Mouse (Mus musculus) embryonic facial prominence, embryonic 10.5 days (tissue): Measurements from ENCODE around the gene Rap1gap2. TPM values are rescaled to one million over a fixed set of nuclear protein-coding genes. Genes with fewer than 3 reads are reported as not detected.

Experiments used
- DNase-seq: peaks from one replicate; pipeline ENCODE4 v3.0.0-alpha.2; 2017; ENCODE audit warnings: low spot score
- H3K27ac ChIP-seq: fragments of 300-500 bp; sonication (generic); replicated peaks from 2 replicates; pipeline ENCODE4 v1.5.1; 2016; ENCODE audit warnings: mild to moderate bottlenecking
- H3K27me3 ChIP-seq: fragments of 300-500 bp; sonication (generic); replicated peaks from 2 replicates; pipeline ENCODE4 v1.6.1; 2016; ENCODE audit warnings: low read depth, mild to moderate bottlenecking; ENCODE audit not compliant: poor library complexity, severe bottlenecking
- H3K36me3 ChIP-seq: fragments of 300-500 bp; sonication (generic); replicated peaks from 2 replicates; pipeline ENCODE4 v1.6.1; 2016; ENCODE audit warnings: mild to moderate bottlenecking, moderate library complexity
- H3K4me1 ChIP-seq: fragments of 300-500 bp; sonication (generic); 2 replicates; pipeline ENCODE4 v1.6.1; 2016
- H3K4me3 ChIP-seq: fragments of 300-500 bp; sonication (generic); 2 replicates; pipeline ENCODE4 v1.5.1; 2016; ENCODE audit warnings: mild to moderate bottlenecking, moderate library complexity
- H3K9me3 ChIP-seq: fragments of 300-500 bp; sonication (generic); 2 replicates; pipeline ENCODE4 v1.6.1; 2016; ENCODE audit warnings: mild to moderate bottlenecking
- WGBS: fragments of 180-500 bp; shearing (Covaris S2); methylation state at CpG from one replicate; pipeline ENCODE4 v1.1.7; 2016; 5-methylcytosine and 5-hydroxymethylcytosine counted together
- polyA plus RNA-seq: library from polyadenylated mRNA; unstranded; fragments of >200 nt; fragmentation: Nextera tagmentation; extraction: Ambion mirVana; gene quantifications from 2 replicates; pipeline ENCODE4 v1.2.1, GENCODE M21; 2016

The Rap1gap2 gene
- polyA plus RNA-seq, 1 experiment from 2014 or later, result 1.9 TPM

DNA sequence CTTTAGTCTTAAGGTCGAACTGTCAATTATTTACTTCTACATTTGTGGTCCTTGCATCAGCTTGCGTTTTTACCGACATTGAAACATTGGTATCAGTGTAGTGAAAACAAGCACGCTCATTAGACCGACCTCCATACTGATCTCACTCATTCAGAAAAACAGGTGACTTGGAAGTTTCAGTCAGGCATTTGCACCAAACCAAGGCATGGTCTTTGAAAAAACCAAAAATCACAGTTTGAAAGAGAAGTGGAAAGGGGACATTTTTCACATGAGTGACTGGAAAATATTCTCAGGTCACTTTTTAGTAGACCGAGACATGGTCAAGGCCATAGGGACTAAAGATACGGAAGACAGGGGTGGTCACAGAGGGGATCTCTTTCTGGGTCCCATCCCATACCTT lies 85.5 kb downstream of the Rap1gap2 start:
- H3K4me1 ChIP-seq, result peaks cover 36% of the 10 kb centered on the region
- no peaks in the 10 kb centered on the region for H3K36me3 ChIP-seq
- no peak overlapping the region for H3K4me3 ChIP-seq
- DNase-seq, result no peak
- H3K9me3 ChIP-seq, result no peaks in the 10 kb centered on the region
- H3K27me3 ChIP-seq, result peaks cover 89% of the 10 kb centered on the region
- 87% methylated on average over 7 of the region's 7 CpGs for WGBS
- no peak overlapping the region for H3K27ac ChIP-seq

DNA sequence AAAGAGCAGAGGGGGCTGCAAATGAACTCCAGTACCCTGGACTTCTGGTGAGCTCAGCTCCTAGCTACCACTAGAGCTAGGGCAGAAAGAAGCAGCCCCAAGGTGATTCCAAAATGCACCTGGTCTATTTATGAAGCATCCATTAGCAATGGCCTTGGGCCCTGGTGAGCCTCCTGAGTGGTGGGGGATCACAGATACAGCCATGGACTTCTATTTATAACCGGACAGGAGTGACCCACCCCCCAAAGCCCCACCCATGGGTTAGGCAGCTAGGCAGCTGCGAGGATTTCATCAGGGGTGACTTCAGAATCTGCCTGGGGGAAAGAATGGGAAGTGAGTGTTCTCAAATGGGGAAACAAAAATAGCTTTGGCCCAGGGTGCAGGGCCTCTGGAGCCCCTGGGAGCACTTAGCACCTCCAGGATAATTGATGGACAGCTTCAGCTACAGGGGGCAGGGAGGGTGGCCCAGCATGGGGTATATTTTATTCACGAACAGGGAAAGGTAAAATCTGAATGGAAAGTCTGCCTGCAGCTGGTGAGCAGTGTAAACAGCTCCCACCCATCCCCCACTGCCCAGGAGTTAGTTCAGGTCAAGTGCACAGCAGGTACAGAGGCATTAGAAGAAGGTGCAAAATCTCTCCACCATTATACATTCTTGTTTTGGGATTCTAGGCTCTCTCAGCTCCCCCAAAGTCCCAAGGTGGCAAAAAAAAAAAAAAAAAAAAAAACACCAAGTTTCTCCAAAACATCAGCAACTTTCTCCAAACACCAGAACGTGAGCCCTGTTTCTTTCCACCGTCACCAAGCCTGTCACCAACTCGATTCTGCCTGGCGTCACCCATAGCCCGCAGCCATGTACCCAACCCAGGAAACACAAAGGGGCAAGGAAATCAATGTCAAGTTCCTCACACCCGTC lies 86.4 kb downstream of the Rap1gap2 start:
- Histone ChIP-seq H3K27me3 (peaks cover 95% of the 10 kb centered on the region), H3K4me3 (no peak overlapping the region), H3K36me3 (no peaks in the 10 kb centered on the region), H3K9me3 (no peaks in the 10 kb centered on the region), H3K4me1 (peaks cover 36% of the 10 kb centered on the region), H3K27ac (no peak overlapping the region)
- WGBS, result 55% methylated on average over 9 of the region's 9 CpGs
- no peak for DNase-seq

GRCm38 (mm10) chr11:74523210-74523951 lies 87.3 kb downstream of the Rap1gap2 start:
- WGBS, result under 1% methylated on average over 30 of the region's 30 CpGs
- H3K27ac ChIP-seq, result 0 out of 2 replicates have a peak overlapping the region, but pooled peaks have one; percentile 0
- peaks cover 88% of the 10 kb centered on the region for H3K27me3 ChIP-seq
- peaks cover 36% of the 10 kb centered on the region for H3K4me1 ChIP-seq
- H3K9me3 ChIP-seq, result no peaks in the 10 kb centered on the region
- H3K36me3 ChIP-seq, result no peaks in the 10 kb centered on the region
- peak; percentile 34 for DNase-seq
- peak overlapping the region; percentile 74 for H3K4me3 ChIP-seq

DNA sequence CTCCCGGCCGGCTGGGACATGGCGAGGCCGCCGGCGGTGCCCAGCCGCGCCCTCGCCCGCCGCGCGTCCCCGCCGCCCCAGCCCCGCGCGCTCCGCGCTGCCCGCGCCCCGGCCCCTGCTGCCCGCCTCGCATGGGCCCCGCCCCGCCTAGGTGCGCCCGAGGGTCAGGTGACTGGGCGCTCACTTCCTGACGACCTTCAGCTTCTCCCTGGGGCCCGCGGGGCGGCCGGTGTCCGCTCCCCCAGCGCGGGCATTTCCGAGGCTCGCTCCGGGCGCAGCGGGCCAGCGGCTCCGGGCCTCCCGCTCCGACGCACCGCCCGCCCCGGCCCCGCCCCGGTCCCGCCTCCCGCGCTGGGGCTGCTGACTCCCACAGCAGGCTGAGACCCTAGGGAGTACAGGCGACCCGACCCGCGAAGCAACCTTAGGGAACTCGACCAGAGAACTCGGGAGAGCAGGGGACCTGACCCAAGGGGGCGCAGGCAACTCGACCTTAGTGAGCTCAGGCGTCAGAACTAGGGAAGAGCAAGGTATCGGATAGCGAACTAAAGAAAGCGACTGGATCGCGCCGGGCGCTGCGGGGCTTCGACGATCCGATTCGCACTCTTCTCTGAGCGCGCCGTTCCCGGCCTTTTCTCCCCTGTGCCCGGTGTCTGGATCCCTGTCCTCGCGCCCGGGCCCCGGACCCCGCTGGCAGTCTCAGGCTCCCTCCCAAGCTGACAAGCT lies 88.1 kb downstream of the Rap1gap2 start:
- peak; percentile 79 for DNase-seq
- peaks cover 81% of the 10 kb centered on the region for H3K27me3 ChIP-seq
- peak overlapping the region; percentile 75 for H3K27ac ChIP-seq
- peak overlapping the region; percentile 74 for H3K4me3 ChIP-seq
- no peaks in the 10 kb centered on the region for H3K9me3 ChIP-seq
- H3K36me3 ChIP-seq, result no peaks in the 10 kb centered on the region
- WGBS, result under 1% methylated on average over 87 of the region's 87 CpGs
- H3K4me1 ChIP-seq, result peaks cover 36% of the 10 kb centered on the region

DNA sequence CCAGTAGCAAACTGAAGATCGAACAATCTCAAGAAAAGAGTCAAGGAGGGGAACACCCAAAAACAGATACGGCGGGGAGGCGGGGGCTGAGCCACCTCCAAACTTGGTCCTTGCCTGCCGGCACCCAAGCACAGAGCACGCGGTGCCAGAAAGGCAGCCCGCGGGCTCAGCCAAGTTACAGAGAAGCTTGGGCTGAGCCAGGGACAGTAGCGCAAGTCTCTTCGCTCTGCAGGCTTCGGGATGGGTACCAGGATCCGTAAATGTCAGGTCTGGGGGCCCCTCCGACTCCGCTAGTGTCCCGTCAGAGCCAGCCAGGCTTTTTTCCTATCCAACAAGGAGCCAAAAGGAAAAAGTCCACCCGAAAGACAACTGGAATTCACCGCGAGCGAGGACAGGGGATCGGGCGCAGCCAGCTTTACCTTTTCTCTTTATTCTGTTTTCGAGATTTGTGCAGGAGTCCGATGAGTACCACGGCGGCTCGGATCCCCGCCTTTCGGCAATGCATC lies 88.7 kb downstream of the Rap1gap2 start:
- no peaks in the 10 kb centered on the region for H3K9me3 ChIP-seq

GRCm38 (mm10) chr11:74520201-74520600 lies 90.5 kb downstream of the Rap1gap2 start:
- WGBS, result 83% methylated on average over 3 of the region's 3 CpGs
- DNase-seq, result no peak
- no peak overlapping the region for H3K27ac ChIP-seq
- H3K36me3 ChIP-seq, result no peaks in the 10 kb centered on the region
- H3K4me3 ChIP-seq, result no peak overlapping the region
- H3K27me3 ChIP-seq, result peaks cover 59% of the 10 kb centered on the region
- H3K9me3 ChIP-seq, result no peaks in the 10 kb centered on the region
- H3K4me1 ChIP-seq, result peaks cover 30% of the 10 kb centered on the region

More for the DNA sequence above, 88.7 kb downstream of the Rap1gap2 start:
- H3K27ac ChIP-seq, result peak overlapping the region; percentile 75
- peak; percentile 49 for DNase-seq
- no peaks in the 10 kb centered on the region for H3K36me3 ChIP-seq
- peaks cover 35% of the 10 kb centered on the region for H3K4me1 ChIP-seq
- peaks cover 75% of the 10 kb centered on the region for H3K27me3 ChIP-seq
- 1% methylated on average over 29 of the region's 29 CpGs for WGBS
- peak overlapping the region; percentile 74 for H3K4me3 ChIP-seq

DNA sequence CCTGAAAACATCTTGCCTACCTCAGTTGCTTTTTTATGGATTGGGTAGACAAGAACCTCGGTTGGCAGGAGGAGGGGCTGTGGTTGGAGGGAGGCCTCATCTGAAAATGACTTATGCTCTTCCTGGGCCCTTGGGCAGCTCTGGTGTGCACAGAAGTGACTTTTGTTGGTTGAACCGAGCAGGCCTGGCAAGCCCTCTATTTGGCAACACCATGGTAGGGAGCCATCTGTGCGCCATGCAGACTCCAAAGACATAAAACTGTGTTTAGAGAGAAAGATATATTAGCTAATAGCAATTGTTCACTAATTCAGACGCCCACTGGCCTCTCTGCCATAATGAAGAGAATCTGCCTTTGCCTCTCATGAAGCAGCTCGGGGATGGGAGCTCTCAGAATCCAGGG lies 94.6 kb downstream of the Rap1gap2 start:
- Histone ChIP-seq H3K27me3 (peaks cover 18% of the 10 kb centered on the region), H3K36me3 (no peaks in the 10 kb centered on the region), H3K4me3 (no peak overlapping the region), H3K4me1 (peaks cover 9% of the 10 kb centered on the region), H3K9me3 (no peaks in the 10 kb centered on the region), H3K27ac (no peak overlapping the region)
- no peak for DNase-seq
- WGBS, result 83% methylated on average over 5 of the region's 5 CpGs

GRCm38 (mm10) chr11:74515046-74515445 lies 95.7 kb downstream of the Rap1gap2 start:
- 80% methylated on average over 3 of the region's 3 CpGs for WGBS

GRCm38 (mm10) chr11:74512595-74512994 lies 98.1 kb downstream of the Rap1gap2 start:
- H3K4me3 ChIP-seq, result no peak overlapping the region
- no peaks in the 10 kb centered on the region for H3K36me3 ChIP-seq
- WGBS, result 89% methylated on average over 10 of the region's 10 CpGs
- H3K27me3 ChIP-seq, result no peaks in the 10 kb centered on the region
- H3K27ac ChIP-seq, result no peak overlapping the region
- no peaks in the 10 kb centered on the region for H3K9me3 ChIP-seq
- H3K4me1 ChIP-seq, result peaks cover 9% of the 10 kb centered on the region
- no peak for DNase-seq

More at GRCm38 (mm10) chr11:74515046-74515445, 95.7 kb downstream of the Rap1gap2 start:
- no peak overlapping the region for H3K27ac ChIP-seq
- H3K4me1 ChIP-seq, result peaks cover 9% of the 10 kb centered on the region
- H3K9me3 ChIP-seq, result no peaks in the 10 kb centered on the region
- no peak for DNase-seq
- H3K27me3 ChIP-seq, result peaks cover 8% of the 10 kb centered on the region
- H3K36me3 ChIP-seq, result no peaks in the 10 kb centered on the region
- H3K4me3 ChIP-seq, result no peak overlapping the region

GRCm38 (mm10) chr11:74506275-74506674 lies 104.4 kb downstream of the Rap1gap2 start:
- DNase-seq, result no peak
- Histone ChIP-seq H3K4me3 (no peak overlapping the region), H3K27ac (no peak overlapping the region), H3K27me3 (no peaks in the 10 kb centered on the region), H3K9me3 (no peaks in the 10 kb centered on the region), H3K4me1 (peaks cover 3% of the 10 kb centered on the region; the same call in 1 of the 2 replicates), H3K36me3 (no peaks in the 10 kb centered on the region)
- 80% methylated on average over 6 of the region's 6 CpGs for WGBS

DNA sequence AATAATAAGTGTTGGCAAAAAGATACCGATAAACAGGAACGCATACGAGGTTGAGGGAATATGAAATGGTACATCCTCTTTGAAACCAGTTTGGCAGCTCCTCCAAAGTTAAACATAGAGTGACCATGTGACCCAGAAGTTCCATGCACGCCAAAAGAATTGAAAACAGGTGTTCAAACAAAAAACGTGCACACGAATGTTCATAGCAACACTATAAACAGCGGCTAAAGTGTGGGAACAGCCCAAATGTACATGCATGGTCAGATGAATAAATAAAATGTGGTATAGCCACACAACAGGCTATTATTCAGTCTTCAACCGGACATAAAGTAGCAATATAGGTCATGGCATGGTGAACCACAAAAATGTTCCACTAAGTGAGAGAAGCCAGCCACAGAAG lies 108.2 kb downstream of the Rap1gap2 start:
- Histone ChIP-seq H3K4me1 (peaks cover 26% of the 10 kb centered on the region), H3K27me3 (no peaks in the 10 kb centered on the region), H3K27ac (no peak overlapping the region), H3K4me3 (no peak overlapping the region), H3K36me3 (no peaks in the 10 kb centered on the region), H3K9me3 (no peaks in the 10 kb centered on the region)
- no peak for DNase-seq
- WGBS, result 67% methylated on average over 8 of the region's 8 CpGs

- H3K9me3 ChIP-seq, result no peaks in the 10 kb centered on the region
- H3K27me3 ChIP-seq, result no peaks in the 10 kb centered on the region
- peaks cover 26% of the 10 kb centered on the region for H3K4me1 ChIP-seq
- H3K36me3 ChIP-seq, result no peaks in the 10 kb centered on the region
- no peak overlapping the region for H3K4me3 ChIP-seq
- H3K27ac ChIP-seq, result no peak overlapping the region
- DNase-seq, result no peak
Observed at GRCm38 (mm10) chr11:74501989-74502388, 108.7 kb downstream of the Rap1gap2 start.
